Mouse (Mus musculus) v-Abl transformed pro-B cells (cell line): ENCODE measurements around the gene Cemip2.
"Not testable (repeated sequence)": the region's sequence is repeated elsewhere in the genome, so short reads cannot be mapped to it uniquely, and the experiment has no call there.

Experiments used
- in situ Hi-C, 2 experiments: fragments of 400-800 bp; cut with MboI; formaldehyde crosslinking; loops; one replicate each; pipeline ENCODE4 v1.15.1; 2025; ENCODE audit not compliant: unreplicated experiment in 2 of 2

Gene Cemip2

DNA sequence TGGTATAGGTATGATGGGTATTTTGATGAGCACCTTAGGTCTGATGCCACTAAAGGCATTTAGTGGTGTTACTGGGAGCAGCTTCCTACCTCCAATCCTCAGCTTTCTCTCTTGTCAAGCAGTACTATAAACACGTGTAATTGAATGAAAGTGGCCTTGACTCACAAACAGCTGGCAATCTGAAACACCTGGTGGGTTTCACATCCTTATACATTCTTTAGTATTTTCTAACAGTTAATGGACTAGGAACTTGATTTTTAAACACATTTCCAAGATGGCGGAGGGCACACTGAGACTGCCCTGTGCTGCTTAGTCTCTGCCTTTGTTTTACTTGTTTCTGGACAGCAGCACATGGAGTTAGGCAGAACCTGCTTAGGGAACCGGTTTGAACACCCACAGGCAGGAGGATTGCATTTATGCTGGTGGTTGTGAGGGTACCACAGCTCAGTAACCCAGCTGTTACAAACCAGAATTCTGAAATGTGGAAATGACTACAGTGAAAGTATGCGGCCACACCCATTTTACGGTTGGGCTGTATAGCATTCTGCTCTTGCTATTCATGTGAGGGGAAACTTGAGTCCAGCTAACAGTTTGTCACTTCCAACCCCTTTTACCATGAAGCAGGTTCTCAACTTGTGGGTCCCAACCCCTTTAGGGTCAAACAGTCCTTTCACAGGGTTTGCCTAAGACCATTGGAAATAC is 84.3 kb downstream of the Cemip2 start:
- in situ Hi-C loops, result no loop called here

DNA sequence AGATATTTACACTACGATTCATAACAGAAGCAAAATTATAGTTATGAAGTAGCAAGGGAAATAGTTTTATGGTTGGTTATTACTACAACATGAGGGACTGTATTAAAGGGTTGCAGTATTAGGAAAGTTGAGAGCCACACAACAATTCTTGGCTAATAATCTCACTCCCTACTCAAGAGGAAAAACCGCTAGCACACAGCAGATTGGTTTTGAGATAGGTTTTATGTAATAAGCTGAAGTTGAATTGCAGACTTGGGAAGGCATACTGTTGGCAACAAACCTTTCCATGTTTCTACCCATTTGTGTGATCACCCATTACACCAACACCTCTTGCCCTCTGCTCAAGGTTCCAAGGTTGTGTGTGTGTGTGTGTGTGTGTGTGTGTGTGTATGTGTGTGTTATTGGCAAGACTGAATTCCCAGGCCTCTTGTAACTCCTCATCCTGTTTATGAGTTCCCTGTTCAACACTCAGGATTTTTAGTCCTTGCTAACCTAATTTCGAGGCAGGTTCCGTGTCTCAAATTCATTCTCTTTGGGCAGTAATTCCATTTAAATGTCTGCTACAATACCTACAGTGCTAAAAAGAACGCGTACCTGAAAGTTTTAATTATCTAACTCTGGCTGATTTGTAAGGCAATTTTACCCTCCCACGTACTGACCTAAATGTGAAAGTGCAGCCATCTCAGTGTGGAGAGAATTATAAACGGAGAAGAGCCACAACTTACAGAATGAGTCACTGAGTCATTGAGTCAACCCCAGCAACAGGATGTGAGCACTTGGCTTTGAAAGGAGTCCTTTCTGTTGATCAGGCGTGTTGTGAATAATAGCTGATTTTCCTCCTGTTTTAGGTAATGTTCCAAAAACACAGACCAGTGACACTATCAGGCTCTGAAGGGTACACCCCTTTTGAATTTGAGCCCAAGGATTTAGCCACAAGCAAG is 85.1 kb downstream of the Cemip2 start:
- in situ Hi-C loops, result no loop called here

DNA sequence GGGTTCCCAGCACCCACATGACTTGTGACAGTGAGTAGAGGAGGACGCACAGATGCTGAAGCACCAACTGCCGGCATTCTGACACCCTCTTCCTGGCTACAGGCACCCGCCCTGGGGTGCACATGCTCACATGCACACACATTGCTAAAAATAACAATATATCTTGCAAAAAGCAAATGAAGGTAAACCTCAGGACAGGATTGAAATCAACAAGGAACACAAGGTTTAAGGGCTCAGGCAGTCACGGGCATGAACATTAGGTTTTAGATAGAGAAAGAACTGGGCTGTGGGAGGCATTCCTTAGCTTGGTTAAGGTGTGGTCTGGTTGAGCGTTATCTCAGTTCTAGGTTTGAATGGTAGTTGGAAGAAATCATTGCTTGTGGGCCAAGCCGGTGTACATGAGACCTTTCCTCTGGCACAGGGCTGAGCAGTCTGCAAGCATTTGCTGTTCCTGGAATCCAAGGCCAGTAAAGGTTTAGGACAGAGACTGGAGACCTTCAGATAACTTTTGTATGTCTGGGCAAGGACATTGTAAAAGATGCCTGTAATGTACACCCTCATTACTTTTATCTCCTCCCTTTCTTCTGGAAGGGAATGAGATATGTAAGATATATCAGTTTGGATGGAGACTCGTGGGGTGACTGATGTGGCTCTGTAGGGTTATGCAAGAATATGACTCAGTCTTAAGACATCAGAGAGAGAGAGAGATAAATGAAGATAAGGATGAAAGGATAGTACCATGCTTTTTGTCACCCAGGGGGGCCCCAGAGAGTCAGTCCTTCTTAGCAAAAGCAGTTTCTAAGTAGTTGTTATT is 87.3 kb downstream of the Cemip2 start:
- in situ Hi-C loops, result no loop called here

DNA sequence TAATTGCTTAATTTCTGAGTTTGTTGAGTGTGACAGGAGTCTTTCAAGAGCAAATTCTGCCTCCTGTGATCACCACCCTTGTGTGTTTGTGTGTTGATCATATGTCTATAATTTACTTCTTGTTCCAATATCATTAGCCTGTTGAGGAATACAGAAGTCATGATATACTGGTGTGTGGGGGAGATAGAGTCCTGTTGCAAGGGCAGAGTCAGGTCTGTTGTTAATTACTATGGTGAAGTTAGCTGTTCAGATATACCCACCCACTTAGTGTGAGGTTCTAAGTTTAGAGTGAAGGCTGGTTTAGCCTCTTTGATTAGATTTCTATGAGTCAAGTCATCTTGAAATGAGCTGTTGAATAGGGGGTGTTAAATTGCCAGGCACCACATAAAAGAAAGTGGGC is 88.0 kb downstream of the Cemip2 start:
- in situ Hi-C loops, result no loop called here

DNA sequence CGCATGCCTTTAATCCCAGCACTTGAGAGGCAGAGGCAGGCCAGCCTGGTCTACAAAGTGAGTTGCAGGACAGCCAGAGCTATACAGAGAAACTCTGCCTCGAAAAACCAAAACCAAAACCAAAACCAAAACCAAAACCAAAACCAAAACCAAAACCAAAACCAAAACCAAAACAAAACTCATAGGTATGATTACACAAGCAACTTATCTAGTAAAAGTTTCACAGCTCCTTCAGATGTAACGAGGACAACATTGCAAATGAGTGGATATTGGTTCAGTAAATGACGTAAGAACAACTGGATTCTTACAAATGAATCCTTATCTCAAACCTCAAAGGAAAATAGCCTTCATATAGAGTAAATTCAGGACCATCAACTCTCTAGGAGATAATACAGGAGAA is 88.6 kb downstream of the Cemip2 start:
- in situ Hi-C loops, result not testable (repeated sequence)

DNA sequence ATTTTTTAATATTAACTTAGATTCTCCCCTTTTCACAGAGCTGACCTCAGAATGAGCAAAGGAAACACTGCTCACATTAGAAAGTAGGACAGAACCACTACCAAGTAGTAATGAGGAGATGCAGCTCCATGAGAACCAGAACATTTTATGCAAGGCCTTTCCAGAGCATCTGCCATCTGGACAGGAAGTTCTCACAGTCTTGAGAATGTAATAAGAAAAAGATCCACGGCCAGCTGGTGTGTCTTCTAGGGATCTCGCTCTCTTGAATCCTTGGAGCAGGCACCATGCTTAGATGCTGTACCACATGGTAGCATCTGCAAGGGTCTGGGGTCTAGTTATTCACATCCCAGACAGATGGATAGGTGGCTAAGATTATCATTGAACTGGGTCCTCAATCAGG is 90.3 kb downstream of the Cemip2 start:
- in situ Hi-C loops, result no loop called here

DNA sequence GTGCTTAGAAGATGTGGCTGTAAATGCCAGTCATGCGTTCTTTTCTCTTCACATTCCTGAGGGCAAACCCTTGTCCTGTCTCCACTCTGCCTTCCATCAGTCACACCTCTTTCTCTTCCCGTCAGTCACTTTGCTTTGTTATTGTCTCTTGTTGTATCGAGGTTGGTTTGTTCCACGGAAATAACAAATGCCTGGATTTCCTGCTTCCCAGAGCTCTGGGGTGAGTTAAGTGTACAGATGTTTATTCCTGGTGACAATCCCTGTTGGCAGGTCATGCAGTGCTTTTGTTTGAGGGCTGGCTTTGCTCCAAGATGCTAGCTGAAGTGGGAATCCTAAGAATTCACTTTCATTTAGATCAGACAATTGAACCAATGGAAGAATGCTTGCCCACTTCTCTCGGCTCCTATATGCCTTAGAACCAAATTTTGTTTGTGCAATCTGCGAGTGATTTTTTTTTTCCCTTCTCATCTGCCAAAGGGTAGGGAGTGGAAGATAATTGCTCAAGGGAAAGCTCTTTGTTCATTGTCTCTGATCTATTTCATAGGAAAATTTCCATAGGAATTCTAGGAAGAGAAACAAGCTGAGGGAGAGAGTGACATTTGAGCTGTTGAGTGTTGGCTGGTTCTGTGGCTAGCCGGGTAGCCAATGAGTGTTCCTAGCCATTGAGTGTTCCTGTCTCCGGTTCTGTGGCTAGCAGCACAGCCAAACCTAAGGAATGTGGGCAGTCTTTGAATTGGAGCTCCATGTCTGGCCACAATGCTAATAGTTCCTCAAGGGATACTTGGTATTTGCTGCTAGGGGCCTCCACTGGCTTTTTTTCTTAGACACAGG is 104.2 kb downstream of the Cemip2 start:
- in situ Hi-C loops, result no loop called here

DNA sequence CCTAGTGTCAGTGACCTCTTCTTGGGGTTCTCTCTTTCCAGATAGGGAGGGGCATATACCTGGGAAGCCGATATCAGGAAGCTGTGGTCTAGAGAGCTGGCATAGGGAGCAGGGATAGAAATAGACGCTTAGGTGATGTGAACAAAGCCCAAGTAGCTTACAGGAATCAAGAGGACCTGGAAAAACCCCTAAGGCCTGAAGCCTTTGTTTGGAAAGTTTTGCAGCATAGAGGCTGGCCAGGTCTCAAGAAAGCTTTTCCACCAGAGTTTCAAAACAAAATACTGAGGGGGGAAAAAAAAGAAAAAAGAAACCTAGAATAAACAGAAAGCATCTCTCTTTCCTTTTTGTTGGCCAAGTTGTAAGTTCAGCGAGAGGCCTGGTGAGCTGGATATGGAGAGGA is 104.9 kb downstream of the Cemip2 start:
- in situ Hi-C loops, result no loop called here

DNA sequence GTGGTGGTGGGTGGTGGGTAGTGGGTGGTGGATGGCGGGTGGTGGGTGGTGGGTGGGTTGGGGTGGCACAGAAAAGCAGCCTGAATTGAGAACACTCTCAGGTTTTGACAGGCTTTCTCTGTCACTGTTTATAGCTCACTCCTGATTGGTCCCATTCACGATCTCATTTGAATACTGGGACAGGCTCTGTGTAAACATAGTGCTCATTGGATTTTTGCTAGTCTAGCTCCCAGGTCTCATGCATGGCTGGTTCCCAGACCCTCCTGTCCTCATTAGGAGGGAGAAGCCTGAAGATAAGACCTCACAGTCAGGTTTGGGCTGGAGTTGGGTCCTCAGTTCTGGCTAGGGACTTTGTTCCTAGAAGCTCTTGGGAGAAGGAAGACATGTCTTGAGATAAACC is 105.8 kb downstream of the Cemip2 start:
- in situ Hi-C loops, result no loop called here

DNA sequence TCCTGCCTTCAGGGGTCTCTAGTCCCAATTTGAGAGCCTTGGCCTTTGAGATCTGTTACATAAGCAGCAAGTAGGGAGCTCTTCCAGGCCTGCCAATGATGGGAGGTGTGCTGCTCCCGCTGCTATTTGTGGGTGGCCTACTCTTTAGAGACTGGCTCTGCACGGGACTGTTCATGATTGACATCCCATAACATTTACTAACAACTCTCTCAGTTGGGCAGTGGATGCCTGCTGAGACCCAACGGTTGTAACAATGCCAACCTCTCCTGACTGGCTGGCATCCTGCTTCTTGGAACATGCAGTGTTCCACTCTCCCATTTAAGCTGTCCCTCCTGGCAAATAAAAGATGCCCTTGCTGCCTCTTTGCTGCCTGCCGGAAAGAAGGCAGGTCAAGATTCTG is 106.2 kb downstream of the Cemip2 start:
- in situ Hi-C loops, result no loop called here

DNA sequence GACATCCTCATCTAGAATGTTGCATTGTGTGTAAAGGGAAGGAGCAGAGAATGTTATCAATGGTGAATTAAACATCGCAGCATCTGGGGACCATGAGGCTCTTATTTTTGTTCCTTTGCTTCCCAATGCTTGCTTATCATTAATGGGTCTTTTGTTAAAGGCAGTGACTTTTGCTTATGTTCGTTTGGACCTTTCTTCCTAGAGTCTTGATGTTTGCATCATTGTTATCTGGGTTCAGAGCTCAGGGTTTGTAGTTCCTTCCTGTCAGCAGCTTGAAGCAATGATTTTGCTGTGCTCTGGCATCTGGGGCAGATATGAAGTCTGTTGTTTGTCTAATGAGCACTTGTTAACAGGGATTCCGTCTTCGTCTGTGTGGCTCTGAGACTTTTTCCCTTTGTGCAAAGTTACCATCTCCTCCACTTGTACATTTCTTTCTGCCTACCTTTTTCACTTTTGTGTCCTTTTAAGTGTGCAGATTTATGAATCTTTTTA is 108.1 kb downstream of the Cemip2 start:
- in situ Hi-C loops, result no loop called here

DNA sequence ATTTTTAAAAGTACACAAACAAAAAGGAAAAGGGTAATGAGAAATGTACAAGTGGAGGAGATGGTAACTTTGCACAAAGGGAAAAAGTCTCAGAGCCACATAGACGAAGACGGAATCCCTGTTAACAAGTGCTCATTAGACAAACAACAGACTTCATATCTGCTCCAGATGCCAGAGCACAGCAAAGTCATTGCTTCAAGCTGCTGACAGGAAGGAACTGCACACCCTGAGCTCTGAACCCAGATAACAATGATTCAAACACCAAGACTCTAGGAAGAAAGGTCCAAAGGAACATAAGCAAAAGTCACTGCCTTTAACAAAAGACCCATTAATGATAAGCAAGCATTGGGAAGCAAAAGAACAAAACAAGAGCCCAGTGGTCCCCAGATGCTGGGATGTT is 112.6 kb downstream of the Cemip2 start:
- in situ Hi-C loops, result loop anchor here in 1 of 2 experiments (10.0 kb wide), 1 partner anchor 64 kb away; no protein-coding TSS in a partner anchor

DNA sequence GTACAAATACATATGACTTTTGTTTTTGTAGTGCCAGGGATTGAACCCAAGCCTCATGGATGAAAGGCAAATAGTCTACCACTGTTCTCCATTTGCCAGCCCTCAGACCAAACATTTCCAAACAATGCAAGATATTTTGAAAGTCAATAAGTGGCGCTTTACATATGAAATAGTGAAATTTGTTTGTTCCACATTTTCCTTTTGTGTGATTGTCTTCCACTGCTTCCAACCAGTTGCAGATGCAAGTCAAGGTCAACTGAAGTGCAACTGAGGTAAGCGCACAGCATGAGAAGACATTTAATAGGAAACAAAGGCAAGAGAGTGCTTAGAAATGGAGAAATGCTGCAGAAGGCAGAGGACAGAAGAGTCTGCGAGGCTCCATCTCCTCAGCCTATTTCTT is 116.7 kb downstream of the Cemip2 start:
- in situ Hi-C loops, result loop anchor here in 1 of 2 experiments (10.0 kb wide), 1 partner anchor 60 kb away; no protein-coding TSS in a partner anchor

DNA sequence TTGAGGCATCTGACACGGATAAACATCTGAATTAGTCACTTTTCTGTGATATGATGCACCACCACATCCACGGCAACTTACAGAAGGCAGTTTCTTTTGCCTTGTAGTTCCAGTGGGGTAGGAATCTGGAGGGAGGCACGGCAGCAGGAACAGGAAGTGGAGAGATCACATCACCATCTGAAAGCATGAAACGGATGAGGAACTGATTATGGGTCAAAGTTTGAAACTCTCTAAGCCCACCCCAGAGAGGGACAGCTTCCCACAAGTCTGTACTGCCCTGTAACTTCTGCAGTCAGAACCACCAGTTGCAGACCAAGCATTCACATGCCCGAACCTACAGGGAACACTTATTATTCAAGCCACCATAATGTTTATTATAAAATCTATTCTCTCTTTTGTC is 117.4 kb downstream of the Cemip2 start:
- in situ Hi-C loops, result loop anchor here in 1 of 2 experiments (10.0 kb wide), 1 partner anchor 59 kb away; no protein-coding TSS in a partner anchor

DNA sequence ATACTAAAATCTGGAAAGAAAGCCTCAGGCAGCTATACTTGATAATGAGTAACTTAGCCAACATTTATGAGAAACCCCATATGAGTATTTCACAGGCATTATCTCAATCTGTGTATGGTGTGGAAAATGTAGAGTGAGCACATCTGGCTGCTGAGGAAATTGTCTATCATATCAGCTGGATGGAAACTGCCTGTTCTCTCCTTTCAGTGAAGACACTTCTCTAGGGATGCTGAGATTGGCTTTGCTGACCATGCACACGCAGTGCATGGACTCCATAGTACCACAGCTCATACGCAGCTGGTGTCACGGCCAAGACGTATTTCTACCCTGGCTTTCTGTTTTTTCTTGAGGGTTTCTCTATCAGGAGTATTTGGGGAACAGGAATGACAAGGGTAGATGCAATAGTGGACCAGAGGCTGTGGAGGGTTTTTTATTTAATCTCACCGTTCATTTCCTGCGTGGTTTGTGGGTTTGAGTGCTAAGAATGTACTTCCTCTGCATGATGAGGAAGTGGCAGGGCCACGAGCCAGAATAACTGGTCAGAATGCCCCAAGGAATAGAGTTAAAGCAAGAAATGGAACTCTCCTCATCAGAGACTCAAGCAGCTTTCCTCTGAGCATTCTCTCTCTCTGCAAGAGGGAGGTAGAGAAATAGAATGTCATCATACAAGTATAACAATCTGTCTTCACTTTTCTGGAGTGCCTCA is 119.1 kb downstream of the Cemip2 start:
- in situ Hi-C loops, result loop anchor here in 1 of 2 experiments (10.0 kb wide), 1 partner anchor 58 kb away; no protein-coding TSS in a partner anchor

DNA sequence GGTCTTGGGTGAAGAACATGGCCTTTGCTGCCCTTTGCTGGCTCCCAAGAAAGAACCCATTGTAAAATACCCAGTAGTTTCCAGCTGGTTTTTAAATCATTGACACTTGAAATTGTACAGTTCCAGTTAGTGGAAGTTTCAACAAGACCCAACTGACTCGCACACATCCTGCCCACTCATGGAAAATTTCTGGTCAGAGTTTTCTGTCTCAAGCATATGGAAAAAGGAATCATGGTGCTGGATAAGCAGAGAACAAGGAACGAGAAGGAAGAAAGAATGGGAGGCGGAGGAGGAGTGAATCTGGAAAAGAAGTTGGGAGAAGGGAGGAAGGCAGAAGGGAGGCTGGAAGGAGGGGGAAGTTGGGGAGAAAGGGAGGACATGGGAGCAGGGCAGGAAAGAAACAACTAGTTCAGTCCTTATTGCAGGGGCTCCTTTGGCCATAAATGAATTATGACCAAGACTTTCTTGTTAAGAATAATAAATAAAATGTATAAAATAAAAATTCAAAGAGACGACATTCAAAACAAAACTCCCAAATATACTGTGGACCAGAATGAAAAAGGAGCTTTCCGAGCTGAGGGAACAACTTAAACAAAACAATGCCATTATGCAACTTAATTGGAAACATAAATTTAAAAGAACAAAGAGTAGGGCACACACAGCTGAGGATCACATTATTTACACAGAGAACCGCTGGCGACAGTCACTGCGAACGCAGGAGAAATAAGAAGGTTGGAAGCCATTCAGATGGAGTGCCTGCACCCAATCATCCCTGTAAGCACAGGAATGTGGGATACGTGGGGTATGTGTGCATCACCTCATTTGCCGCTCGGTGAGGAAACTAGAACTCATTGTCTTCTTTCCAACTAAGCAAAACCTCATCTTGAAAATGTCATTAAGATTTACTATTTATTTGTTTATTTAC is 120.1 kb downstream of the Cemip2 start:
- in situ Hi-C loops, result loop anchor here in 1 of 2 experiments (10.0 kb wide), 1 partner anchor 57 kb away; no protein-coding TSS in a partner anchor
